Mouse (Mus musculus) forebrain, embryonic 14.5 days (tissue): Measurements from ENCODE around the gene Samd10. TPM values are rescaled to one million over a fixed set of nuclear protein-coding genes. Genes with fewer than 3 reads are reported as not detected.

Experiments
- ATAC-seq: fragments of 200-750 bp; cut with Nextera tagmentation; 2 replicates; pipeline ENCODE4 v1.8.0; 2017; ENCODE audit warnings: mild to moderate bottlenecking, moderate library complexity
- DNase-seq: peaks from one replicate; pipeline ENCODE4 v3.0.0-alpha.2; 2015; ENCODE audit warnings: low spot score
- H3K27ac ChIP-seq: fragments of 300-500 bp; sonication (generic); 2 replicates; pipeline ENCODE4 v1.5.1; 2014; ENCODE audit warnings: low read depth, mild to moderate bottlenecking, control low read depth, low read length, moderate library complexity
- H3K27me3 ChIP-seq: fragments of 300-500 bp; sonication (generic); replicated peaks from 2 replicates; pipeline ENCODE4 v1.6.1; 2014; ENCODE audit warnings: low read length, control low read depth, mixed read lengths; ENCODE audit not compliant: control insufficient read depth, insufficient read depth
- H3K36me3 ChIP-seq: fragments of 300-500 bp; sonication (generic); 2 replicates; pipeline ENCODE4 v1.6.1; 2014; ENCODE audit warnings: low read length, control low read depth; ENCODE audit not compliant: control insufficient read depth, insufficient read depth
- H3K4me1 ChIP-seq: fragments of 300-500 bp; sonication (generic); 2 replicates; pipeline ENCODE4 v1.6.1; 2014; ENCODE audit warnings: antibody characterized with exemption, low read length, control low read depth; ENCODE audit not compliant: control insufficient read depth, insufficient read depth
- H3K4me2 ChIP-seq: fragments of 300-500 bp; sonication (generic); 2 replicates; pipeline ENCODE4 v1.6.1; 2014; ENCODE audit warnings: mild to moderate bottlenecking, control low read depth, low read length
- H3K4me3 ChIP-seq: fragments of 300-500 bp; sonication (generic); 2 replicates; pipeline ENCODE4 v1.5.1; 2014; ENCODE audit warnings: low read depth, low read length, control low read depth
- H3K9ac ChIP-seq: fragments of 300-500 bp; sonication (generic); 2 replicates; pipeline ENCODE4 v1.6.1; 2014; ENCODE audit warnings: mild to moderate bottlenecking, low read length, control low read depth, moderate library complexity
- H3K9me3 ChIP-seq: fragments of 300-500 bp; sonication (generic); replicated peaks from 2 replicates; pipeline ENCODE4 v1.6.1; 2016; ENCODE audit warnings: low read length, control low read depth, mixed read lengths; ENCODE audit not compliant: control insufficient read depth
- WGBS: fragments of 180-500 bp; shearing (Covaris S2); extraction: QIAGEN DNeasy Blood & Tissue Kit; methylation state at CpG from one replicate; pipeline ENCODE4 v1.1.7; 2014; 5-methylcytosine and 5-hydroxymethylcytosine counted together
- microRNA-seq: library from miRNA; unstranded; fragments of <30 nt; microRNA quantifications from one replicate; pipeline ENCODE4, GENCODE M21; 2016
- polyA plus RNA-seq: library from polyadenylated mRNA; unstranded; fragments of >200 nt; fragmentation: Nextera tagmentation; extraction: Ambion mirVana; gene quantifications from 2 replicates; pipeline ENCODE4 v1.2.1, GENCODE M21; 2014

Samd10 gene
- polyA plus RNA-seq, 1 experiment from 2014 or later, result 140 TPM

- DNase-seq (no peak), ATAC-seq (no peak)
- H3K9me3 ChIP-seq, result no peaks in the 10 kb centered on the region
- no peaks in the 10 kb centered on the region for H3K27me3 ChIP-seq
- H3K4me1 ChIP-seq, result no peaks in the 10 kb centered on the region
- H3K4me3 ChIP-seq, result no peak overlapping the region
- 94% methylated on average over 3 of the region's 3 CpGs for WGBS
- no peak overlapping the region for H3K4me2 ChIP-seq
- 0 out of 2 replicates have a peak, but pooled peaks cover 6% of the 10 kb centered on the region for H3K36me3 ChIP-seq
- no peak overlapping the region for H3K9ac ChIP-seq
- no peak overlapping the region for H3K27ac ChIP-seq
Measured at GRCm38 (mm10) chr2:181567338-181567737, 31.7 kb downstream of the Samd10 start.

DNA sequence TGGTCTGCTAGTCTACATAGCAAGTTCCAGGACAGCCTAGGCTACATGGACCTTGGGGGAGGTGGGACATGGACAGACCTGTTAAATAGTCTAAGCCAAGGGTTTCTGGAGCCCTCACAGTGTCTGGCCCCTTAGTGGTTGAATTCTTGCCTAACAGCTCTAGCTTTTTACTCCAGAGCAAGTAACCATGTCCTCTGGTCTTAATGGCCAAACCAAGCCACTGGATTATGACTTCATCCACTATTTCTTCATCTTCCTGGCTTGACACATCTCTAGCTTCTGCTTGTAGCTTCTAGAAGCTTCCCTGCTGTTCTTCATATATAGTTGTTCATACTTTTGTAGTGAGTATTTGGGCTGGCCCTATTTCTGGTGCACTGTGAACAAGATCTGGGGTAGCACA is 45.2 kb downstream of the Samd10 start:
- Histone ChIP-seq H3K36me3 (peaks cover 52% of the 10 kb centered on the region), H3K9ac (no peak overlapping the region), H3K9me3 (no peaks in the 10 kb centered on the region), H3K4me1 (0 out of 2 replicates have a peak, but pooled peaks cover 3% of the 10 kb centered on the region), H3K4me2 (no peak overlapping the region), H3K27ac (no peak overlapping the region), H3K4me3 (no peak overlapping the region), H3K27me3 (no peaks in the 10 kb centered on the region)
- no peak for ATAC-seq
- no peak for DNase-seq

GRCm38 (mm10) chr2:181550233-181550632 is 48.8 kb downstream of the Samd10 start:
- Histone ChIP-seq H3K4me3 (no peak overlapping the region), H3K27ac (no peak overlapping the region), H3K4me1 (0 out of 2 replicates have a peak, but pooled peaks cover 3% of the 10 kb centered on the region), H3K9ac (no peak overlapping the region), H3K27me3 (no peaks in the 10 kb centered on the region), H3K4me2 (no peak overlapping the region), H3K36me3 (peaks cover 78% of the 10 kb centered on the region), H3K9me3 (no peaks in the 10 kb centered on the region)
- ATAC-seq, result no peak
- 93% methylated on average over 2 of the region's 2 CpGs for WGBS
- no peak for DNase-seq

GRCm38 (mm10) chr2:181548682-181549081 is 50.3 kb downstream of the Samd10 start:
- Histone ChIP-seq H3K9ac (no peak overlapping the region), H3K9me3 (no peaks in the 10 kb centered on the region), H3K4me3 (no peak overlapping the region), H3K4me2 (no peak overlapping the region), H3K27ac (no peak overlapping the region), H3K4me1 (no peaks in the 10 kb centered on the region), H3K36me3 (peaks cover 74% of the 10 kb centered on the region), H3K27me3 (no peaks in the 10 kb centered on the region)
- no peak for ATAC-seq
- DNase-seq, result no peak
- WGBS, result 91% methylated on average over 5 of the region's 5 CpGs

DNA sequence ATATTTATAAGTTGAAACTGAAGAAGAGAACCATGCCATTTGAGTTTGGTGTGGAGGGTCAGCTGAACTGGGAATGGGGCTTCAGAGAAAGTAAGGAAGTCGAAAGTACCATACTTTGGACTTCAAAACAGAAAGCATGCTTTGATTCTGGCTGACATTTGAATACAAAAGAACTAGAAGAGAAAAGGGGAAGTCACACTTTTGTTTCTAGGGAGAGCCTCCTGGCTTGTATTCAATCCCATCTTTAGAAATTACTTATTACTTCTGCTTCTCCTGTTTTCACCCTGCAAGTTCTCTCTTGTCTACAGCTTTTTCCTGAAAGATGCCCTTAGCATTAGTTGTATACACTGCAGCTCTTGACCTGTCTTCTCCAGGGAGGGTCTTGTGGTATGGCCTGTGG is 50.8 kb downstream of the Samd10 start:
- Histone ChIP-seq H3K27me3 (no peaks in the 10 kb centered on the region), H3K36me3 (peaks cover 70% of the 10 kb centered on the region), H3K9ac (no peak overlapping the region), H3K27ac (no peak overlapping the region), H3K4me1 (no peaks in the 10 kb centered on the region), H3K4me3 (no peak overlapping the region), H3K4me2 (no peak overlapping the region), H3K9me3 (no peaks in the 10 kb centered on the region)
- DNase-seq (no peak), ATAC-seq (no peak)
- WGBS, result 70% methylated on average over 1 of the region's 1 CpGs

GRCm38 (mm10) chr2:181546142-181546541 is 52.9 kb downstream of the Samd10 start:
- no peaks in the 10 kb centered on the region for H3K9me3 ChIP-seq
- WGBS, result 97% methylated on average over 7 of the region's 7 CpGs
- DNase-seq (no peak), ATAC-seq (no peak)
- no peaks in the 10 kb centered on the region for H3K4me1 ChIP-seq
- no peaks in the 10 kb centered on the region for H3K27me3 ChIP-seq
- no peak overlapping the region for H3K4me2 ChIP-seq
- H3K27ac ChIP-seq, result no peak overlapping the region
- peaks cover 51% of the 10 kb centered on the region for H3K36me3 ChIP-seq
- no peak overlapping the region for H3K9ac ChIP-seq
- H3K4me3 ChIP-seq, result no peak overlapping the region

Small RNAs within 50 kb of the gene (microRNA-seq; reads per million reads assigned to microRNA genes)
- not detected for gene Mir7006

Other genes with a start within 250 kb of the Samd10 start
- gene Zgpat, start 234.3 kb downstream of the Samd10 start, polyA plus RNA-seq, result 44.6 and 55.6 TPM in 2 replicates
- gene Arfrp1, start 233.8 kb downstream of the Samd10 start, polyA plus RNA-seq, result 58.6 and 63.5 TPM in 2 replicates
- gene Lime1, start 219.1 kb downstream of the Samd10 start, polyA plus RNA-seq, result 27.4 and 30.3 TPM in 2 replicates
- 7.6 and 8.6 TPM in 2 replicates for gene Zbtb46, start 139.8 kb downstream of the Samd10 start, polyA plus RNA-seq
- not detected in 2 replicates for gene Abhd16b, start 106.0 kb downstream of the Samd10 start, polyA plus RNA-seq
- 143 and 151 TPM in 2 replicates for gene Tpd52l2, start 102.1 kb downstream of the Samd10 start, polyA plus RNA-seq
- gene Dnajc5, start 78.7 kb downstream of the Samd10 start, polyA plus RNA-seq, result 127 and 165 TPM in 2 replicates
- gene Uckl1, start 14.3 kb downstream of the Samd10 start, polyA plus RNA-seq, result 60.0 and 73.5 TPM in 2 replicates
- 57.2 and 62.3 TPM in 2 replicates for gene Prpf6, start 7.3 kb downstream of the Samd10 start, polyA plus RNA-seq
- gene Zfp512b, start 6.4 kb downstream of the Samd10 start, polyA plus RNA-seq, result 30.5 and 38.6 TPM in 2 replicates
- not detected in 2 replicates for gene Gm29797, start 57.8 kb upstream of the Samd10 start, polyA plus RNA-seq
- 12.5 and 15.1 TPM in 2 replicates for gene Sox18, start 72.4 kb upstream of the Samd10 start, polyA plus RNA-seq
- gene Tcea2, start 81.1 kb upstream of the Samd10 start, polyA plus RNA-seq, result 42.0 and 44.3 TPM in 2 replicates
- gene Rgs19, start 94.8 kb upstream of the Samd10 start, polyA plus RNA-seq, result 60.3 and 63.6 TPM in 2 replicates
- not detected in 2 replicates for gene Lkaaear1, start 99.2 kb upstream of the Samd10 start, polyA plus RNA-seq
- gene Oprl1, start 115.8 kb upstream of the Samd10 start, polyA plus RNA-seq, result 66.8 and 67.5 TPM in 2 replicates
- 22.3 and 23.5 TPM in 2 replicates for gene Myt1, start 164.1 kb upstream of the Samd10 start, polyA plus RNA-seq
- 30.0 and 36.6 TPM in 2 replicates for gene Pcmtd2, start 238.6 kb upstream of the Samd10 start, polyA plus RNA-seq